Mouse (Mus musculus) CH12.LX (cell line): ENCODE measurements at regions not wholly inside any gene's neighbourhood (a gene's known extent, or its start where the extent isn't known, plus 50 kb on each side); places are given as distances from the start of the nearest gene placed in this dataset.

Experiments used
- DNase-seq: peaks from one replicate; pipeline ENCODE4 v3.0.0-alpha.2; 2013; ENCODE audit errors: extremely low read depth
- H3K27ac ChIP-seq: 2 replicates; pipeline ENCODE4 v1.5.1; 2012; ENCODE audit warnings: low read depth, mild to moderate bottlenecking, control low read depth, moderate library complexity; ENCODE audit not compliant: insufficient read depth
- H3K27me3 ChIP-seq: replicated peaks from 2 replicates; pipeline ENCODE3; 2012; ENCODE audit warnings: inconsistent platforms
- H3K36me3 ChIP-seq, 2 experiments: replicated peaks in 1 of 2; 2 replicates each; pipeline versions ENCODE3 to v1.6.1; 2012; ENCODE audit warnings: inconsistent platforms in 1 of 2, low read length in 1 of 2, mild to moderate bottlenecking in 1 of 2, mixed read lengths in 1 of 2, moderate library complexity in 1 of 2; ENCODE audit not compliant: control insufficient read depth in 1 of 2, insufficient read depth in 1 of 2
- H3K4me1 ChIP-seq, 2 experiments: 2 replicates each; pipeline ENCODE4 v1.6.1; 2012; ENCODE audit warnings: inconsistent platforms in 1 of 2, moderate library complexity in 1 of 2; ENCODE audit not compliant: insufficient read depth in 2 of 2, control insufficient read depth in 1 of 2
- H3K4me2 ChIP-seq: 2 replicates; pipeline ENCODE4 v1.6.1; 2012; ENCODE audit warnings: low read depth, mild to moderate bottlenecking, control low read depth; ENCODE audit not compliant: poor library complexity, insufficient read depth, severe bottlenecking
- H3K4me3 ChIP-seq, 3 experiments: fragments of 150-350 bp in 1 of 3; sonication (generic) in 1 of 3; replicated peaks in 1 of 3; 2 replicates each; pipeline versions ENCODE3 to v1.5.1; 2011 to 2012; ENCODE audit warnings: low read depth in 2 of 3, low read length in 2 of 3, mild to moderate bottlenecking in 2 of 3, moderate library complexity in 2 of 3, control low read depth in 1 of 3, improper control_type of control experiment in 1 of 3, inconsistent platforms in 1 of 3, mixed read lengths in 1 of 3; ENCODE audit not compliant: poor library complexity in 1 of 3
- H3K79me2 ChIP-seq: replicated peaks from 2 replicates; pipeline ENCODE4 v1.6.1; 2012; ENCODE audit warnings: mild to moderate bottlenecking, moderate library complexity; ENCODE audit not compliant: control insufficient read depth, poor library complexity, insufficient read depth, severe bottlenecking; ENCODE audit errors: extremely low read depth
- H3K9ac ChIP-seq: 2 replicates; pipeline ENCODE4 v1.6.1; 2012; ENCODE audit warnings: low read depth, mild to moderate bottlenecking, control low read depth, moderate library complexity; ENCODE audit not compliant: insufficient read depth
- H3K9me3 ChIP-seq: replicated peaks from 2 replicates; pipeline ENCODE3; 2012; ENCODE audit warnings: low read length, inconsistent platforms, mixed read lengths
- BHLHE40 ChIP-seq: IDR thresholded peaks from 2 replicates; pipeline ENCODE4 v1.6.1; 2011; ENCODE audit warnings: mild to moderate bottlenecking, low read depth, low read length, improper control_type of control experiment
- CHD1 ChIP-seq: IDR thresholded peaks from 2 replicates; pipeline ENCODE4 v1.6.1; 2012; ENCODE audit warnings: low read depth, low read length, improper control_type of control experiment, inconsistent platforms
- CHD2 ChIP-seq: IDR thresholded peaks from 2 replicates; pipeline ENCODE4 v1.6.1; 2011; ENCODE audit warnings: low read length, improper control_type of control experiment
- CTCF ChIP-seq, 2 experiments: IDR thresholded peaks in 1 of 2; conservative IDR thresholded peaks in 1 of 2; 2 replicates each; pipeline ENCODE4 v1.5.1; 2011 to 2012; ENCODE audit warnings: low read depth in 2 of 2, low read length in 2 of 2, improper control_type of control experiment in 1 of 2, inconsistent platforms in 1 of 2, mild to moderate bottlenecking in 1 of 2, moderate library complexity in 1 of 2
- ELF1 ChIP-seq: IDR thresholded peaks from 2 replicates; pipeline ENCODE4 v1.6.1; 2014; ENCODE audit warnings: low read depth, mild to moderate bottlenecking, inconsistent platforms, low read length, improper control_type of control experiment
- EP300 ChIP-seq: IDR thresholded peaks from 2 replicates; pipeline ENCODE4 v1.6.1; 2011; ENCODE audit warnings: low read length, improper control_type of control experiment
- ETS1 ChIP-seq: conservative IDR thresholded peaks from 2 replicates; pipeline ENCODE4 v1.6.1; 2012; ENCODE audit warnings: low read depth, mild to moderate bottlenecking, inconsistent platforms, low read length, improper control_type of control experiment, moderate library complexity
- GABPA ChIP-seq: IDR thresholded peaks from 2 replicates; pipeline ENCODE4 v1.6.1; 2012; ENCODE audit warnings: low read depth, low read length, improper control_type of control experiment, inconsistent platforms; ENCODE audit not compliant: insufficient replicate concordance
- JUND ChIP-seq: conservative IDR thresholded peaks from 2 replicates; pipeline ENCODE4 v1.6.1; 2011; ENCODE audit warnings: low read depth, low read length, improper control_type of control experiment
- KAT2A ChIP-seq: IDR thresholded peaks from 2 replicates; pipeline ENCODE4 v1.6.1; 2012; ENCODE audit warnings: low read length, improper control_type of control experiment, inconsistent platforms; ENCODE audit not compliant: insufficient replicate concordance
- MAZ ChIP-seq: IDR thresholded peaks from 2 replicates; pipeline ENCODE4 v1.6.1; 2012; ENCODE audit warnings: low read depth, mild to moderate bottlenecking, inconsistent platforms, low read length, improper control_type of control experiment, moderate library complexity
- MXI1 ChIP-seq: IDR thresholded peaks from 2 replicates; pipeline ENCODE4 v1.6.1; 2011; ENCODE audit warnings: mild to moderate bottlenecking, low read depth, low read length, improper control_type of control experiment
- PAX5 ChIP-seq: IDR thresholded peaks from 2 replicates; pipeline ENCODE4 v1.6.1; 2012; ENCODE audit warnings: low read length, inconsistent platforms, mixed read lengths
- POLR2AphosphoS2 ChIP-seq: IDR thresholded peaks from 2 replicates; pipeline ENCODE4 v1.6.1; 2011; ENCODE audit warnings: low read depth, low read length, improper control_type of control experiment
- RAD21 ChIP-seq: IDR thresholded peaks from 2 replicates; pipeline ENCODE4 v1.6.1; 2011; ENCODE audit warnings: low read depth, mild to moderate bottlenecking, low read length, improper control_type of control experiment, moderate library complexity
- RCOR1 ChIP-seq: conservative IDR thresholded peaks from 2 replicates; pipeline ENCODE4 v1.6.1; 2012; ENCODE audit warnings: low read depth, mild to moderate bottlenecking, inconsistent platforms, low read length, improper control_type of control experiment
- USF1 ChIP-seq: IDR thresholded peaks from 2 replicates; pipeline ENCODE4 v1.6.1; 2014; ENCODE audit warnings: low read depth, mild to moderate bottlenecking, inconsistent platforms, low read length, improper control_type of control experiment
- USF2 ChIP-seq: conservative IDR thresholded peaks from 2 replicates; pipeline ENCODE4 v1.6.1; 2011; ENCODE audit warnings: low read depth, low read length, improper control_type of control experiment
- ZC3H11A ChIP-seq: IDR thresholded peaks from 2 replicates; pipeline ENCODE4 v1.6.1; 2012; ENCODE audit warnings: low read depth, mild to moderate bottlenecking, inconsistent platforms, low read length, improper control_type of control experiment
- ZMIZ1 ChIP-seq: IDR thresholded peaks from 2 replicates; pipeline ENCODE4 v1.6.1; 2012; ENCODE audit warnings: low read depth, mild to moderate bottlenecking, inconsistent platforms, low read length, improper control_type of control experiment
- dilution Hi-C: fragments of 300-500 bp; cut with MboI; formaldehyde crosslinking; loops from 2 replicates; pipeline ENCODE4 v1.14.3; 2020; ENCODE audit warnings: low sequenced_read_pairs; ENCODE audit not compliant: extremely low pct_unique_long_range_greater_than_20kb, extremely low pct_ligation_motif_present
- in situ Hi-C: fragments of 300-500 bp; cut with MboI; formaldehyde crosslinking; loops from 3 replicates; pipeline ENCODE4 v1.14.3; 2019; ENCODE audit warnings: low sequenced_read_pairs, low pct_ligation_motif_present, low pct_unique_long_range_greater_than_20kb, mixed read lengths

GRCm38 (mm10) chr7:70777763-70778162 is 411.2 kb upstream of the Nr2f2 start:
- DNase-seq = no peak
- Histone ChIP-seq H3K79me2 (no peaks in the 10 kb centered on the region), H3K4me1 (no peaks in the 10 kb centered on the region), H3K36me3 (no peaks in the 10 kb centered on the region), H3K9me3 (peaks cover 64% of the 10 kb centered on the region), H3K27me3 (no peaks in the 10 kb centered on the region), H3K27ac (no peak overlapping the region), H3K4me2 (no peak overlapping the region), H3K4me3 (no peak overlapping the region), H3K9ac (no peak overlapping the region)
- in situ Hi-C loops = no loop called here
- no peak for TF ChIP-seq USF1
- TF ChIP-seq ZC3H11A = no peak
- TF ChIP-seq MAZ = no peak
- TF ChIP-seq POLR2AphosphoS2 = no peak
- no peak for TF ChIP-seq MXI1
- TF ChIP-seq ETS1 = no peak
- TF ChIP-seq BHLHE40 = no peak
- TF ChIP-seq ZMIZ1 = no peak
- TF ChIP-seq RCOR1 = no peak
- TF ChIP-seq KAT2A = no peak
- TF ChIP-seq GABPA = no peak
- no peak for TF ChIP-seq RAD21
- TF ChIP-seq EP300 = no peak
- TF ChIP-seq CTCF (conservative IDR thresholded peaks at IDR 0.05 in 1 of 2, IDR thresholded peaks at IDR 0.05 in 1 of 2; ENCODE audit: low read depth in 2 of 2, low read length in 2 of 2) = no peak
- TF ChIP-seq JUND = no peak
- no peak for TF ChIP-seq CHD1
- dilution Hi-C loops = no loop called here

GRCm38 (mm10) chr7:70769655-70770054 is 403.1 kb upstream of the Nr2f2 start:
- Histone ChIP-seq H3K79me2 (no peaks in the 10 kb centered on the region), H3K4me3 (no peak overlapping the region), H3K9ac (no peak overlapping the region), H3K4me2 (no peak overlapping the region), H3K27me3 (no peaks in the 10 kb centered on the region), H3K27ac (no peak overlapping the region), H3K36me3 (no peaks in the 10 kb centered on the region), H3K4me1 (no peaks in the 10 kb centered on the region), H3K9me3 (peaks cover 65% of the 10 kb centered on the region)
- TF ChIP-seq POLR2AphosphoS2 (no peak), CHD2 (no peak), CTCF (conservative IDR thresholded peaks at IDR 0.05 in 1 of 2, IDR thresholded peaks at IDR 0.05 in 1 of 2; ENCODE audit: low read depth in 2 of 2, low read length in 2 of 2) (no peak), ELF1 (no peak), JUND (no peak), PAX5 (no peak), CHD1 (no peak), USF2 (no peak), RCOR1 (no peak)
- in situ Hi-C loops = no loop called here
- no peak for DNase-seq
- dilution Hi-C loops = no loop called here
